8 mouse cellular contexts compared by ENCODE assay signal in the genomic region with DNA sequence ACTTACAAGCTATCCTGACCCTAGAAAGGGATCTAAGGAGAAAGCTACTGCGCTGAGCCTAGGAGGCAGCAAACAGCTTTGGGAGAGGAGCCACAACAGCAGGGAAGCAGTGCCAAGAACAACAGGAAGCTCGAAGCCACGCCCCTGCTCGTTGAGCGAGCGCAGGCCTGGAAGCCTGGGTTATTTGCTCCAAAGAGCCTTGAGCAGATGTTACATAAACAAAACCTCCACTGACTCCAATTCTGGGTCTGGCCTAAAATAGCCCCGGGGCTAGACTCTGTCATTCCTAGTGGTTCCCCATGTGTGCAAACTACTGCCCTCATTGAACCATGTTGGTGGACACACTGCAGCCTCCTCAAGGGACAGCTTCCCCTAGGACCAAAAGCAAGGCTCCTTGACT.
DNase-seq lines count a peak whose midpoint lies in the region; TF ChIP-seq lines count a peak whose summit lies in the region.

No protein-coding gene starts in this region.

- H3K36me3 ChIP-seq in hindbrain, embryonic 10.5 days: no peaks in the 10 kb centered on the region

- peaks cover 15% of the 10 kb centered on the region for H3K4me1 ChIP-seq in hindbrain, embryonic 10.5 days (replicated peaks)
- peaks cover 5% of the 10 kb centered on the region for H3K4me1 ChIP-seq in lung, adult 2 months (ENCODE audit: control insufficient read depth, insufficient read depth, low read length)

- 3% methylated on average over 7 of the region's 7 CpGs for WGBS in hindbrain, embryonic 10.5 days
- 1% methylated on average over 7 of the region's 7 CpGs for WGBS in lung, adult 2 months

- no peak for TF ChIP-seq POLR2A in lung, adult 2 months (IDR thresholded peaks at IDR 0.05; ENCODE audit: borderline replicate concordance, extremely low read depth, low read depth, low read length)

- H3K27me3 ChIP-seq in hindbrain, embryonic 10.5 days (ENCODE audit: insufficient read depth, poor library complexity, severe bottlenecking): peaks cover 10% of the 10 kb centered on the region

- peak; percentile 29; the same call in 1 of the 2 replicates for TF ChIP-seq CTCF in lung, adult 2 months (IDR thresholded peaks at IDR 0.05; ENCODE audit: insufficient read depth, low read length)

- no peaks in the 10 kb centered on the region for H3K9me3 ChIP-seq in hindbrain, embryonic 10.5 days

- peak overlapping the region; percentile 82 for H3K27ac ChIP-seq in hindbrain, embryonic 10.5 days

- peak overlapping the region; percentile 35 for H3K4me3 ChIP-seq in hindbrain, embryonic 10.5 days
- no peak overlapping the region for H3K4me3 ChIP-seq in lung, adult 2 months (replicated peaks; ENCODE audit: extremely low read depth, low read depth, low read length)

- peak; percentile 97 for DNase-seq in NIH3T3 (ENCODE audit: low read depth)
- DNase-seq in cerebellum, postnatal 14 days: peak; percentile 60 to 62
- peak; percentile 29 to 39 for DNase-seq in frontal cortex, postnatal 25 days (ENCODE audit: low spot score in 2 of 2)
- DNase-seq in hindbrain, embryonic 10.5 days (ENCODE audit: low spot score): peak; percentile 65
- DNase-seq in layer of hippocampus, adult 9-10 months (ENCODE audit: low spot score): peak; percentile 24
- DNase-seq in lung, adult 2 months: peak; percentile 68
- DNase-seq in ovary, postnatal 14 days (ENCODE audit: low spot score): peak; percentile 77
- DNase-seq in urinary bladder, postnatal 36 days (ENCODE audit: low spot score in 2 of 2): peak; percentile 82 to 90

Comparison
In these comparisons a context has a peak if more than half of its experiments do, and no peak if none do; other contexts are left out.
1. DNase-seq: peak in every context shown above with its lines; median percentile 97 in NIH3T3; 86 in urinary bladder, postnatal 36 days; 77 in ovary, postnatal 14 days; 68 in lung, adult 2 months; 65 in hindbrain, embryonic 10.5 days; 61 in cerebellum, postnatal 14 days; 34 in frontal cortex, postnatal 25 days; 24 in layer of hippocampus, adult 9-10 months.